Mouse (Mus musculus) cortical plate, adult 2 months (tissue): Measurements from ENCODE around the gene Fgfr2. TPM values are rescaled to one million over a fixed set of nuclear protein-coding genes. Genes with fewer than 3 reads are reported as not detected.

Source experiments
- H3K27ac ChIP-seq: fragments of 200-500 bp; 2 replicates; pipeline ENCODE4 v1.5.1; 2012; ENCODE audit warnings: low read length, control low read depth, inconsistent platforms; ENCODE audit not compliant: insufficient read depth
- H3K4me1 ChIP-seq: fragments of 200-500 bp; 2 replicates; pipeline ENCODE4 v1.6.1; 2011; ENCODE audit warnings: low read length; ENCODE audit not compliant: control insufficient read depth, insufficient read depth
- H3K4me3 ChIP-seq: fragments of 200-500 bp; 2 replicates; pipeline ENCODE4 v1.5.1; 2011; ENCODE audit warnings: mild to moderate bottlenecking, low read length, control low read depth; ENCODE audit not compliant: insufficient read depth
- CTCF ChIP-seq: fragments of 200-500 bp; IDR thresholded peaks from 2 replicates; pipeline ENCODE4 v1.5.1; 2011; ENCODE audit warnings: mild to moderate bottlenecking, control low read depth, low read length; ENCODE audit not compliant: insufficient read depth; ENCODE audit errors: extremely low read depth
- POLR2A ChIP-seq: fragments of 200-500 bp; IDR thresholded peaks from 2 replicates; pipeline ENCODE4 v1.6.1; 2011; ENCODE audit warnings: mild to moderate bottlenecking, low read length, control low read depth; ENCODE audit not compliant: insufficient read depth; ENCODE audit errors: extremely low read depth
- polyA plus RNA-seq: library from polyadenylated mRNA; depleted of rRNA; stranded (reverse); fragments of >200 nt; gene quantifications from 2 replicates; pipeline ENCODE4 v1.2.3, GENCODE M21; 2012

The Fgfr2 gene
- polyA plus RNA-seq, 1 experiment = 50.4 TPM

DNA sequence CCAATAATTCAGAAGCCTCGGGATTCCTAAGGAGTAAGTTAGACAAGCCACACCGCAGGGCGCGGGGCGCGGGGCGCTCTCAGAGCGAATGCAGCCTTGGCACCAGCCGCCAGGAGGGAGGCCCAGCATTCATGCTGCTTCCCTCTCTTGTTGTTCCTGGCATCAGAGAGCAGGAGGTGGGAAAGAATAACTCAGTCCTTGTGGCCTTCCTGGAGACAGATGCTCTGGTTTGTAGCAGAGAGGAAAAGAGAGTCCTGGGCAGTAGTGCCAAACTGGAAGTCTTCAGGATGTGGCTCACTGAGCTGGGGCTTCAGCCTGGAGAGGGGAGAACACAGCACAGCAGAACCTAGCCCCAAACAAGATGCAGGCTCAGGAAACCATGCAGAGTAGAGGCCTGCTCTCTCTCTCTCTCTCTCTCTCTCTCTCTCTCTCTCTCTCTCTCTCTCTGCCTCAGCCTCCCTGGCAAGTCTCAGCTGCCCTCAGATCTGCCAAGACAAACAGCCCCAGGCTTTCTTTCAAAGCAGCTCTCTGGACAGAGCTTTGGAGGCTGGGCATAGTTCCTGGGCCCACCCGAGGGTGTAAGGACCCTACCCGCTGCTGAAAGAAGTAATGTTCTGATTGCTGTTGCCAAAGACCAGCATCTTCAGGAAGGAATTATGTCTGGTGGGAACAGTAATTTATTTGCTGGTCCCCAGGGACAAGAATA is 2790.5 kb downstream of the Fgfr2 start:
- H3K4me3 ChIP-seq = no peak overlapping the region
- no peaks in the 10 kb centered on the region for H3K4me1 ChIP-seq
- TF ChIP-seq POLR2A = no peak
- no peak for TF ChIP-seq CTCF
- H3K27ac ChIP-seq = no peak overlapping the region

DNA sequence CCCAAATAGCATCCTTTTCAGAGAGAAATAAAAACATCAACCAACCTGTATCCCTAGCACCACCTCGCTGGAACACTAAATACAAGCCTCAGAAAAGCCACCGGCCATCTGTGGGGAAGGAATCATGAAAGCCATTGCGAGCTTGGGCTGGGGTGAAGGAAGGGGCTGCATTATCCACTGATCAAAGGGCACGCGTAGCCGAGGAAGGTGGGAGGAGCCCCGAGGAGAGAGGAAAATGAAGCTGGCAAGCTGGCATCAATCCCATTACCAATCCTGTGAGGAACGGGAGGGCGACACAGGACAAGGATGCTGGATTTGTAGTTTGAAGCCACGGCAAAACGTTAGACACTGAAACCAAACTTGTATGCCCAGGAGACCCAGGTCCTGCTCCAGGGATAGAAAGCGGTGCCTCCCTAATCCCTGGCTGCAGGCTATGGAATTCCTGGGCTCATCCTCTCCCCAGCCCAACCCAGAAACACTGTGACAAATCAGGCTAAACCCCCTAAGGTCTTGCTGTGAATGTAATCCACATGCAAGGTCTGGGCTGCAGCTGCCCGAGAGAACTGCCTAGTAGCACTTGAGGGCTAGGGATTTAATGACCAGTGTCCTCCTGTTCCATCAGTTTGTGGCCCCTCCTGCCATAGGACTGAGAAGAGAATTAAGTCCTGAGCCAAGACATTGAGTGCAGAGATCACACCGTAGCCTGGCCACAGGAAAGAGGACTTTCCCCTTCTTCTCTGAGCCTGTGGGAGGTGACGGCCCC is 2795.4 kb downstream of the Fgfr2 start:
- Histone ChIP-seq H3K4me1 (no peaks in the 10 kb centered on the region), H3K27ac (no peak overlapping the region), H3K4me3 (no peak overlapping the region)
- TF ChIP-seq CTCF = no peak
- no peak for TF ChIP-seq POLR2A

DNA sequence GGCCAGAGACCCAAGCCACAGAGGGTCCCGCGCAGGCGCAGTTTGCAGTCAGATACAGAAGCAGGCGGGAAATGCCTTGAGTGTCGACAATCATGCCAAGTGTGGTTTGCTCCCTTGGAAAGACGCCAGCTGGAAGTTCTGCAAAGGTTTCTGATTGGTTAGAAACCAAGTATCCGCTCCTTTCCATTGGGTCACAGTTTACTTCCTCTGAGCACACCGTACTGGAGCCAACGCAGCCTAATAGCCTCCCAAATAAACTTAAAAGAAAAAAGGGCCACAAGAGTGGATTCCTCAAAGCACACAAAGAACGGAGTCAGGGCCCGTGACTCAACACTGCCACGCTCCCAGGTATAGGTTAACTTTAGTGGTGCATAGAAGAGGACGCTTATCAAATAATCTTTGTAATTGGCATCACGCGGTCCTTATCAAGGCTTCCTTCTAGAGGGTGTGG is 2797.1 kb downstream of the Fgfr2 start:
- TF ChIP-seq CTCF = no peak
- no peak for TF ChIP-seq POLR2A
- no peak overlapping the region for H3K4me3 ChIP-seq
- no peaks in the 10 kb centered on the region for H3K4me1 ChIP-seq
- no peak overlapping the region for H3K27ac ChIP-seq

DNA sequence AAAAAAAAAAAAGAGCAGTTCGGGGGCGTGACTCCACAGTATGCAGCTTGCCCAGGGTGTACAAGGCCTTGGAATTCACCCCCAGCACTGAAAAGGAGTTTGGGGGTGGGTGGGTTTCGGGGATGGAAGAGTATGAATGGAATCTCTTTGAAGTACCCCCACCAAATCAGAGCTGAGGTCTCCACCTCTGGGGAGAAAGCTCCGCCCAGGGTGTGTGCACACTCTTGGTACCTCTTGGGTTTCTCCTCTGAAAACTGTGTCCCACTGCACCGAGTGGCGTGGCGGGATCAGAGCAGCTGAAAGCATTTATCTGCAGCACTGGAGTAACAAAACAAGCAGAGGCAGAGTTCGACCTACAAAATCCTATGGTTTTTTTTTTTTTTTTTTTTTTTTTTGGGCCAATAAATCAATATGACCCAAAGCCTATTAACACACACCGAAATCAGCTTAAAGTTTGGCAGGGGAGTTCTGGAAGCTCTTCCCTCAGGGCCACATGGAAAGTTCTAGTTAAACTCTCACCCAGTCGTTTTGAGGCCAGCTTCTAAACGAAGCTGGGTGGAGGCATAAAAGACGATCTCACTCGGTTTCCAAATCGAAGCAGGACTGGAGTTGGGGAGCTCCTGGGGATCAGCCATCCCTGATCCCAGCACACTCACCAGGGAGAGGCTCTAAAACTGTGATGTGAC is 2798.3 kb downstream of the Fgfr2 start:
- no peak overlapping the region for H3K4me3 ChIP-seq
- TF ChIP-seq POLR2A = no peak
- TF ChIP-seq CTCF = no peak

DNA sequence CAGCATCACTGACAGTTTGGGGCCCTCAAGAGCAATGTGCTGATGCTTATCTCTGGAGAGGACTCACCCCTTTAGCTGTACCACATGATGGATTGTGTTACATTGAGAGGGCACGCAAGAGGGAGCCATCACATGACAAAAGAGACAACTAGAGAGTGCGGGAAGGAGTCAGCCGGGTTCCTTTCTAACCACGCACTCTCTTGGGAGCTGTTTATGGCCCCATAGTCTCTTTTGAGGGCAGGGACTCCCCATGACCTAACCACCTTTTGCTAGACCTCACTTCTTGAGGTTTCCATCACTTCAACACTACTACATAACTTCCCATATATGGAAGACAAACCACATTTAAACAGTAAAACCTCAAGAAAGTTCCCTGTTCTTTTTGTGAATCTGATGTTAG is 2799.4 kb downstream of the Fgfr2 start:
- Histone ChIP-seq H3K4me3 (no peak overlapping the region), H3K4me1 (no peaks in the 10 kb centered on the region), H3K27ac (no peak overlapping the region)
- TF ChIP-seq CTCF (no peak), POLR2A (no peak)

More for the DNA sequence above, 2798.3 kb downstream of the Fgfr2 start:
- no peaks in the 10 kb centered on the region for H3K4me1 ChIP-seq
- H3K27ac ChIP-seq = no peak overlapping the region

DNA sequence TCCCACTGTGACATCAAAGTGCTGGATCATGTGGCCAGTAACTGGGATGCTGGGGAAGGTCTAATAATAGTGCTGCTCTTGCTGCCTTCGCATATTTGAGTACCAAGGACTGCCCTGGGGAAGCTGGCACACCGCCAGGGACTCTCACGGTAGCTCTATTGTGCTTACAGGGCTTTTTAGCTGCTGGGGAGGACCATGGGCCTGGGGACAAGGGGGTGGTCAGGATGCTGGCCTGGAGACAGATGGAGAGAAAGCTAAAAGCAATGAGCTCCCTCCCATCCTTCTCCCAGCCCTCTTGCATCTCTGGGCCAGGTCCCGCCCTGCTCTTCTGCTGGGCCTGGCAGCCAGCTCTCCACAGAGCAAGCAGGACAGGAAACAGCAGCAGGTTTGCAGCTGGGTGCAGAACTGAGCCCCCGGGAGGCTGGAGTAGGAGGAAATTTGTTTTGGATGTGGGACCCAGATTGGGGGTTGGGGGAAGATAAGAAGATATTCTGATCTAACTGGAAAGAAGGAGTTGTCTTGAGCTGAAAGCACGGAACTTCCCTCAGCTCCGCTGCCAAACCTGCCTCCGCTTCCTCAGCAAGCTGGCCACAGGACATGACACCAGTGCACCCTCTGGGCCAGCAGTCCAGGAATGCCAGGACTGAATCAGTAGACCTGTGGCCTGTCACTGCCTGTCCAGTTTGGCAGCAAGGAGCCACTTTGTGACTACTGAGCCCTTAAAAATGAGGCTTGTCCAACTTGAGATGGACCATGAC is 2803.2 kb downstream of the Fgfr2 start:
- no peaks in the 10 kb centered on the region for H3K4me1 ChIP-seq
- TF ChIP-seq CTCF (no peak), POLR2A (no peak)
- H3K27ac ChIP-seq = no peak overlapping the region
- H3K4me3 ChIP-seq = no peak overlapping the region

DNA sequence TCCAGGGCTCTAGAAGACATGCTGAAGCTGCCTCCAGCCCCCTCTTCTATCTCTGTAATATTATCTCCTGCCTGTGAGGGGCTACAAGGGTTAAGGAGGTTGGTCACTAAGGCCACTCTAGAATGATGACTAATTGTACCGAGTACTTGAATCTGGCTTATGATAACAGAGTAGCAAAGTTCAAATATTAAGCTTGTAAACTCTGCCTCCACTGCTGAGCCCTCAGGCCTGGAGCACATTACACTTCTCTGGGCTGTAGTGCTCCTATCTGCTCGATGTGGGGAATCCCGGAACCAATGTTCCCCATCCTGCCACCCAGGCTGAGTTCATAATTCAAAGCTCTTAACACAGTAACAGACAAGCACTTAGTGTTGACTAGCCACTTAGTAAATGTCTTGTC is 2806.9 kb downstream of the Fgfr2 start:
- Histone ChIP-seq H3K27ac (no peak overlapping the region), H3K4me3 (no peak overlapping the region), H3K4me1 (no peaks in the 10 kb centered on the region)
- TF ChIP-seq CTCF = no peak
- no peak for TF ChIP-seq POLR2A

DNA sequence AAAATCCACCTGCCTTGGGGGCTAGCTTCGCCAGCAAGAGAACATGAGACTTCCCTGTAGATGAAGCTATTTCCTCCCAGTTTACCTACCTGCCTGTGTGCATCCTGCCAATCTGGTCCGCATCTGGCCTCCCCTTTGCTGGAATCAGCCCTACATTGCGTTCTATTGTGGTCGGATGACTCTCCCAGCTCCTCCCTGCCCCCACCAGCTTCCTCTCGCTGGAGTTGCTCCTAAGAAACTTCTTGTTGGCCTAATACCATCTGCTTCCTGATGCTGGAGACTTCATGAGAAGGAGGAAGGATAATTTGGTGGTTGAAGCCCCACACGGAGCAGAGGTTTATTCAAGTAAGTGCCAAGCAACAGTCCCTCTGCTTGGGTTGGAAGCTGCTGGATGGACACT is 2807.9 kb downstream of the Fgfr2 start:
- no peak for TF ChIP-seq POLR2A
- no peak for TF ChIP-seq CTCF
- Histone ChIP-seq H3K27ac (no peak overlapping the region), H3K4me3 (no peak overlapping the region), H3K4me1 (no peaks in the 10 kb centered on the region)

DNA sequence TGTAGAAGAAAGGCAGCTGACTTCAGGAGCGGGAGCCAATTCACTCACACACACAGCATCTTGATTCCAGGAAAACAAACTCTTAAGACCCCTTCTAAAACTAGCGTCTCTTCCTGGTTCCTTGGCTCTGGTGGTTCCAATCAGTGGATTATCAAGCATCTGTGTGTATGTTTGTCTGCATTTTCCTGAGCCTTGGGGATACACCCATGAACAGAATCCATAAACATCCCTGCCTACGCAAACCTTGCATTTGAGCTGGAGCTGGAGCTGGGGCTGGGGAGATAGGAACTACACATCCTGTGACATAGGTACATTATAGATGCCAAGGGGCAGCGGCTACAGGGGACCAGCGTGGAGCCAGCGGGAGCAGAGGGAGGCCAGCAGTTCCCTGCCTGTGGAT is 2808.5 kb downstream of the Fgfr2 start:
- no peak overlapping the region for H3K4me3 ChIP-seq
- H3K27ac ChIP-seq = no peak overlapping the region
- H3K4me1 ChIP-seq = no peaks in the 10 kb centered on the region
- TF ChIP-seq CTCF = no peak
- no peak for TF ChIP-seq POLR2A
